Mouse (Mus musculus) ES-CJ7 (cell line): ENCODE measurements around the gene Naaa.

ENCODE experiments used
- DNase-seq: peaks from one replicate; pipeline ENCODE4 v3.0.0; 2011; ENCODE audit warnings: low read depth, low spot score

The Naaa gene

GRCm38 (mm10) chr5:92215308-92215707 lies 62.7 kb downstream of the Naaa start, which contains the start of gene U90926:
Gene U90926 (minus strand): TSS chr5:92215408.
- DNase-seq = no peak

GRCm38 (mm10) chr5:92212231-92212630 lies 65.7 kb downstream of the Naaa start:
- no peak for DNase-seq

GRCm38 (mm10) chr5:92210205-92210604 lies 67.8 kb downstream of the Naaa start:
- DNase-seq = no peak
